Mouse (Mus musculus): ENCODE data around the gene Hat1.

Gene Hat1

GRCm38 (mm10) chr2:71462553-71462952, 73.8 kb downstream of the Hat1 start:
- DNase-seq (ENCODE audit: low read depth, low spot score) = no peak

- DNase-seq (ENCODE audit: low read depth, low spot score) = no peak
Measured at GRCm38 (mm10) chr2:71466103-71466502, 77.3 kb downstream of the Hat1 start.

- no peak for DNase-seq (ENCODE audit: low read depth, low spot score)
Measured at GRCm38 (mm10) chr2:71466861-71467450, 78.2 kb downstream of the Hat1 start.

- DNase-seq (ENCODE audit: low read depth, low spot score) = no peak
Measured at GRCm38 (mm10) chr2:71471094-71471493, 82.3 kb downstream of the Hat1 start.

DNA sequence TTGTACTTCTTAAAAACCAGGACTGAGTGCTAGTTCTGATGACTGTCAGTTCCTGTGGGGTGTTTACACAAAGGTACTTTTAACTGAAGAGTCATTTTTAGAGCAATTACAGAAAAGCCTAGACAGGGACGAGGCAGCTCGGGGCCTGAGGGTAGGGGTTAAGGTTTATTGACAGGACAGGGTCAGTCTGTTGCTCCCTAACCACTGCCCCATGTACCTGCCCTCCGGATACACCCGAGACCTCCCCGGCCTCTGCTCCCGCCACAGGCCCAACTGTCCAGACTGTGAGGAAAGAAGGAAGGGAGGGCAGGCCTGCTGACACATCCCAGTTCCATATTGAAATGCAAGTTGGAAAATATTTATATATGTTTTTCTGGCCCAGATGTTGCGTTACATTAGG, 85.1 kb downstream of the Hat1 start:
- no peak for DNase-seq (ENCODE audit: low read depth, low spot score)

DNA sequence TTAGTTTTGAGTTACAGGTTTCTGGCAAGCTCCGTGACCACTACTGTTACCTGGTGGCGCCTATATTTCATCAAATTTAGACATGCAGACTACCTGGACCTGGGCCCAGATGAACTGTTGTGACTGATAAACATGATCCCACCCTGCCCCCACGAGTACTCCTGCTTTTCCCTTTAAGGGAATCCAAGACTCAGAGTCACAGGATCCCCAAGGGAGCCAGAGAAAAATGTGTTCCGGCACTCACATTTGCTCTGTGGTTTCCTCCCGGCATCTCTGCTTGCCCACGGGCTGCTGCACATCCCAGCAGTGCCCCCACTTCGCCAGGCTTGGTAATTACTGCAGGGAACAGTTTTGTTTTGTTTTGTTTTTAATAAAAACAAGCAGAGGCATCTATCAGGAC, 85.6 kb downstream of the Hat1 start:
- no peak for DNase-seq (ENCODE audit: low read depth, low spot score)

- DNase-seq (ENCODE audit: low read depth, low spot score) = no peak
Measured at GRCm38 (mm10) chr2:71475311-71475710, 86.6 kb downstream of the Hat1 start.

- DNase-seq (ENCODE audit: low read depth, low spot score) = no peak
Measured at GRCm38 (mm10) chr2:71475760-71476159, 87.0 kb downstream of the Hat1 start.

- DNase-seq (ENCODE audit: low read depth, low spot score) = no peak
Measured at GRCm38 (mm10) chr2:71477787-71478186, 89.0 kb downstream of the Hat1 start.

- no peak for DNase-seq (ENCODE audit: low read depth, low spot score)
Measured at GRCm38 (mm10) chr2:71479917-71480316, 91.2 kb downstream of the Hat1 start.

GRCm38 (mm10) chr2:71481825-71482224, 93.1 kb downstream of the Hat1 start:
- peak; percentile 13 for DNase-seq (ENCODE audit: low read depth, low spot score)

GRCm38 (mm10) chr2:71483046-71483716, 94.4 kb downstream of the Hat1 start:
- no peak for DNase-seq (ENCODE audit: low read depth, low spot score)

- DNase-seq (ENCODE audit: low read depth, low spot score) = no peak
Measured at GRCm38 (mm10) chr2:71483717-71484066, 94.9 kb downstream of the Hat1 start.

Data from A20 (cell line).